ENCODE assay signal across 12 mouse cellular contexts in the genomic region with DNA sequence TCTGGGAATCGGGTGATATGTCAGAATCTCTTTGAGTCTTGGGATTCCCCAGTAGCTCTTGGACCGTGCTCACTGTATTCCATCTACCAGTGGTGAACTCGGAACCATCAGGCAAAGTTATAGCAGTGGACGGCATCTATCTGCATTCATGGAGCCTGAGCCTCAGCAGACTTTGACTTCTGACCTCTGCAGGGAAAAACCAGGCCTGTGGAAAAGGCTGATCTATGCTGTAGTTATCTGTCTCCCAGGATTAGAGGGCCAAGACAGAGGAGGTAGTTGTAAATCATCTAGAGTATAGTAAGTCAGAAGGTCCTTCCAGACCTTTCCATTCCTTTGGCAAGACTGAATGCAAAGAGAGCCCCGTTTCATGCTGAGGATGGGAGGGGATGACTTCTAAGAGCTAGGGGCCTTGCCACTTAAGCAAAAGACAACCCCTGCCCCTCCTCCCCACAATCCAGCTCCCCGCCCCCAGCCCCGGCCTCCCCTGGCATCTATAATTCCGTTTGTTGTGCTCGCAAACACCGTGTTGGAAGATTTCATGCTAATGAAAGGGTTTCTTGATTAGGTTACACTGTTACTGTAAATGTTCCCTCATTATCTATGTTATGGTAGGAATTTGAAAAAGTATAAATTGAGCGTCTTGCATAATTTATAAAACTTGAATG.
DNase-seq lines count a peak whose midpoint lies in the region; ATAC-seq lines count a peak whose summit lies in the region.
"Had no signal": no experiment of that assay in that cellular context is flagged by ENCODE, and none has a peak within 500 bp of the region (broad histone marks: within the 10 kb centered on the region; RNA-seq: fewer than 3 reads in every experiment).

No protein-coding gene starts in this region.

- WGBS in embryonic facial prominence, embryonic 11.5 days: 39% methylated on average over 11 of the region's 11 CpGs
- 37% methylated on average over 11 of the region's 11 CpGs for WGBS in hindbrain, embryonic 11.5 days
- 30% methylated on average over 11 of the region's 11 CpGs for WGBS in midbrain, embryonic 11.5 days
- 54% methylated on average over 11 of the region's 11 CpGs for WGBS in kidney, embryonic 15.5 days

- no peaks in the 10 kb centered on the region for H3K27me3 ChIP-seq in embryonic facial prominence, embryonic 11.5 days (ENCODE audit: control insufficient read depth, insufficient read depth, low read length)
- H3K27me3 ChIP-seq in hindbrain, embryonic 11.5 days (ENCODE audit: control insufficient read depth, insufficient read depth, low read length): no peaks in the 10 kb centered on the region
- no peaks in the 10 kb centered on the region for H3K27me3 ChIP-seq in midbrain, embryonic 11.5 days (ENCODE audit: control insufficient read depth, insufficient read depth, low read length)
- H3K27me3 ChIP-seq in kidney, embryonic 15.5 days: no peaks in the 10 kb centered on the region

- H3K4me3 ChIP-seq in embryonic facial prominence, embryonic 11.5 days (ENCODE audit: low read depth, low read length): no peak overlapping the region
- H3K4me3 ChIP-seq in hindbrain, embryonic 11.5 days (ENCODE audit: low read depth, low read length): no peak overlapping the region
- no peak overlapping the region for H3K4me3 ChIP-seq in midbrain, embryonic 11.5 days (ENCODE audit: low read depth, low read length)
- H3K4me3 ChIP-seq in kidney, embryonic 15.5 days (replicated peaks): no peak overlapping the region
- H3K4me3 ChIP-seq: gastrocnemius, adult 2 months had no signal

- ATAC-seq in embryonic facial prominence, embryonic 11.5 days (replicated peaks; ENCODE audit: insufficient number of reproducible peaks, low FRiP score, low TSS enrichment, low read depth): no peak
- no peak; the same call in 1 of the 2 replicates for ATAC-seq in hindbrain, embryonic 11.5 days (ENCODE audit: low FRiP score)
- ATAC-seq in midbrain, embryonic 11.5 days (ENCODE audit: low FRiP score): 0 out of 2 replicates have a peak, but pooled peaks have one; percentile 1
- no peak for ATAC-seq in kidney, embryonic 15.5 days (replicated peaks; ENCODE audit: low FRiP score)

- H3K36me3 ChIP-seq in embryonic facial prominence, embryonic 11.5 days (replicated peaks; ENCODE audit: control insufficient read depth, insufficient read depth, low read depth, low read length): no peaks in the 10 kb centered on the region
- no peaks in the 10 kb centered on the region for H3K36me3 ChIP-seq in hindbrain, embryonic 11.5 days (ENCODE audit: control insufficient read depth, insufficient read depth, low read length)
- H3K36me3 ChIP-seq in midbrain, embryonic 11.5 days (ENCODE audit: control insufficient read depth, insufficient read depth, low read length): no peaks in the 10 kb centered on the region
- H3K36me3 ChIP-seq in kidney, embryonic 15.5 days: no peaks in the 10 kb centered on the region

- no peaks in the 10 kb centered on the region for H3K9me3 ChIP-seq in embryonic facial prominence, embryonic 11.5 days (replicated peaks; ENCODE audit: control insufficient read depth, low read length)
- no peaks in the 10 kb centered on the region for H3K9me3 ChIP-seq in hindbrain, embryonic 11.5 days (ENCODE audit: control insufficient read depth, low read length)
- H3K9me3 ChIP-seq in midbrain, embryonic 11.5 days (ENCODE audit: control insufficient read depth, low read length): no peaks in the 10 kb centered on the region
- H3K9me3 ChIP-seq in kidney, embryonic 15.5 days (replicated peaks): no peaks in the 10 kb centered on the region

- peak overlapping the region; percentile 88 for H3K27ac ChIP-seq in embryonic facial prominence, embryonic 11.5 days (replicated peaks; ENCODE audit: low read depth, low read length)
- peak overlapping the region; percentile 98 for H3K27ac ChIP-seq in hindbrain, embryonic 11.5 days (ENCODE audit: low read depth, low read length)
- peak overlapping the region; percentile 96 for H3K27ac ChIP-seq in midbrain, embryonic 11.5 days (ENCODE audit: low read depth, low read length)
- H3K27ac ChIP-seq in kidney, embryonic 15.5 days: no peak overlapping the region
- H3K27ac ChIP-seq: gastrocnemius, adult 2 months had no signal

- no peak overlapping the region for H3K9ac ChIP-seq in embryonic facial prominence, embryonic 11.5 days (replicated peaks; ENCODE audit: low read length)
- H3K9ac ChIP-seq in hindbrain, embryonic 11.5 days (ENCODE audit: low read depth, low read length): no peak overlapping the region; the same call in 1 of the 2 replicates
- H3K9ac ChIP-seq in midbrain, embryonic 11.5 days (ENCODE audit: low read length): peak overlapping the region; percentile 29; the same call in 1 of the 2 replicates
- no peak overlapping the region for H3K9ac ChIP-seq in kidney, embryonic 15.5 days

- intact Hi-C loops in gastrocnemius, postnatal 36 days (cut with DNase I): loop anchor here (5.0 kb wide), 1 partner anchor 51 kb away; no protein-coding TSS in a partner anchor
- intact Hi-C loops in left cerebral cortex, postnatal 4 days (cut with DNase I): no loop called here

- peak; percentile 45 for DNase-seq in embryo, embryonic 10 days (ENCODE audit: low spot score)
- DNase-seq in embryonic facial prominence, embryonic 11.5 days (ENCODE audit: low spot score): peak; percentile 25
- DNase-seq in hindbrain, embryonic 11.5 days (ENCODE audit: low spot score): peak; percentile 40
- DNase-seq in midbrain, embryonic 11.5 days (ENCODE audit: low spot score, missing footprints): peak; percentile 89
- no peak for DNase-seq in frontal cortex, postnatal 25 days (ENCODE audit: low spot score in 2 of 2)
- DNase-seq in gastrocnemius, postnatal 36 days: no peak
- no peak for DNase-seq in left cerebral cortex, postnatal 4 days
- DNase-seq: gastrocnemius, adult 2 months; kidney, adult 8-10 months; lung, postnatal 14 days; thymus, adult 2 months had no signal

- peaks cover 7% of the 10 kb centered on the region for H3K4me1 ChIP-seq in embryonic facial prominence, embryonic 11.5 days (ENCODE audit: control insufficient read depth, insufficient read depth, low read length)
- peaks cover 21% of the 10 kb centered on the region for H3K4me1 ChIP-seq in hindbrain, embryonic 11.5 days (replicated peaks; ENCODE audit: control insufficient read depth, insufficient read depth, low read length)
- peaks cover 51% of the 10 kb centered on the region for H3K4me1 ChIP-seq in midbrain, embryonic 11.5 days (ENCODE audit: control insufficient read depth, insufficient read depth, low read length)
- peaks cover 63% of the 10 kb centered on the region for H3K4me1 ChIP-seq in kidney, embryonic 15.5 days

- no peak overlapping the region for H3K4me2 ChIP-seq in embryonic facial prominence, embryonic 11.5 days (ENCODE audit: low read depth, low read length)
- no peak overlapping the region; the same call in 1 of the 2 replicates for H3K4me2 ChIP-seq in hindbrain, embryonic 11.5 days (replicated peaks; ENCODE audit: low read depth, low read length)
- H3K4me2 ChIP-seq in midbrain, embryonic 11.5 days: peak overlapping the region; percentile 25; the same call in 1 of the 2 replicates
- H3K4me2 ChIP-seq in kidney, embryonic 15.5 days: no peak overlapping the region

Comparison
In these comparisons a context has a peak if more than half of its experiments do, and no peak if none do; other contexts are left out.
1. DNase-seq: peak in embryo, embryonic 10 days (single experiment), embryonic facial prominence, embryonic 11.5 days (single experiment), hindbrain, embryonic 11.5 days (single experiment) and midbrain, embryonic 11.5 days (single experiment); none in frontal cortex, postnatal 25 days (0 of 2), gastrocnemius, postnatal 36 days (0 of 2) and left cerebral cortex, postnatal 4 days (single experiment).